Mouse (Mus musculus): ENCODE results near the gene Cfl1. TPM values are rescaled to one million over a fixed set of nuclear protein-coding genes. Genes with fewer than 3 reads are reported as not detected.
A peak's percentile ranks its signal among the peaks of the same experiment; 100 is the strongest.

The Cfl1 gene
- polyA plus RNA-seq, 1 experiment from 2014 or later: 3,817 TPM

DNA sequence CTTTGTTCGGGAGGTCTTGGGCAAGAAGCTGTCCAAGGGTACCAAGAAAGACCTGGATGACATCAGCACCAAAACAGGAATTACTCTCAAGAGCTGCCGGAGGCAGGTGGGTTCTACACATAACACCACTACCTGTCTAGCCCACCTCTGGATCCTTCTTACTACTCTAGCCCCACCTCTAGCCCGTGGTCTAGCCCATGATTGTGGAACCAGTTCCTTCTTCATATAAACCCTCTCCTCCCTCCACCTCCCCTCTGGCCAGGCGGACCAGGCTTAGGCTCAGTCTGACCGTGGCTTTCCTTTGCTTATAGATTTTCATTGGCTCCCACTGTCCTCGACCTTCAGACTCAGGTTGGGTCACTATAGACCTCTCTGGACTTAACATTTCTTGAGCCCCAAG lies 28.8 kb upstream of the Cfl1 start:
- H3K4me3 ChIP-seq (ENCODE audit: low read depth, low read length): peak overlapping the region; percentile 57
- H3K4me1 ChIP-seq (ENCODE audit: control insufficient read depth, insufficient read depth, low read length): peaks cover 13% of the 10 kb centered on the region
- DNase-seq (ENCODE audit: low spot score): no peak
- 88% methylated on average over 6 of the region's 6 CpGs for WGBS
- 0 out of 2 replicates have a peak, but pooled peaks cover 3% of the 10 kb centered on the region for H3K27me3 ChIP-seq (ENCODE audit: control insufficient read depth, insufficient read depth, low read length)
- H3K9me3 ChIP-seq (ENCODE audit: control insufficient read depth, low read length): no peaks in the 10 kb centered on the region
- H3K4me2 ChIP-seq (ENCODE audit: low read depth): peak overlapping the region; percentile 97
- no peak overlapping the region for H3K27ac ChIP-seq (ENCODE audit: low read depth, low read length)
- H3K9ac ChIP-seq (ENCODE audit: low read length): no peak overlapping the region; the same call in 1 of the 2 replicates
- no peak for ATAC-seq (ENCODE audit: insufficient read depth, low FRiP score, low TSS enrichment)
- H3K36me3 ChIP-seq (ENCODE audit: control insufficient read depth, insufficient read depth, low read length): peaks cover 8% of the 10 kb centered on the region

DNA sequence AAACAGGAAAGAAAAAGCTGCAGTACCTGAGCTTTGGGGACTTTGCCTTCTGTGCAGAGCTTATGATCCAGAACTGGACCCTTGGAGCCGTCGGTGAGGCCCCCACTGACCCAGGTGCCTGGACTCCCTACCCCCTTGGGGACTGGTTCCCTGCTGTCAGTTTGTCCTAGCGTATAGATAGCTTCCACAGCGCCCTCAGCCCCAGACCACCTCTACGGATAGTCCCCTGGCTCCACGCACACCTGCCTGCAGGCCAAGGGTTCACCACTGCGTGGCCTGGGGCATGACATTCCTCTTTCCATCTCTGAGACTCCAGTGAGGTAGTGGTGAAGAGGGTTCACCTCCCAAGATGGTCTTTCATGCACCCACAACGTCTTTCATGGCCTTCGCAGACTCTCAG lies 27.0 kb upstream of the Cfl1 start:
- H3K36me3 ChIP-seq (ENCODE audit: control insufficient read depth, insufficient read depth, low read length): peaks cover 12% of the 10 kb centered on the region
- WGBS: 93% methylated on average over 9 of the region's 9 CpGs
- no peak overlapping the region for H3K4me2 ChIP-seq (ENCODE audit: low read depth)
- H3K27ac ChIP-seq (ENCODE audit: low read depth, low read length): no peak overlapping the region
- H3K4me3 ChIP-seq (ENCODE audit: low read depth, low read length): no peak overlapping the region
- H3K9ac ChIP-seq (ENCODE audit: low read length): no peak overlapping the region
- no peaks in the 10 kb centered on the region for H3K9me3 ChIP-seq (ENCODE audit: control insufficient read depth, low read length)
- H3K4me1 ChIP-seq (ENCODE audit: control insufficient read depth, insufficient read depth, low read length): peaks cover 8% of the 10 kb centered on the region
- no peak for DNase-seq (ENCODE audit: low spot score)
- 0 out of 2 replicates have a peak, but pooled peaks cover 3% of the 10 kb centered on the region for H3K27me3 ChIP-seq (ENCODE audit: control insufficient read depth, insufficient read depth, low read length)
- ATAC-seq (ENCODE audit: insufficient read depth, low FRiP score, low TSS enrichment): no peak

DNA sequence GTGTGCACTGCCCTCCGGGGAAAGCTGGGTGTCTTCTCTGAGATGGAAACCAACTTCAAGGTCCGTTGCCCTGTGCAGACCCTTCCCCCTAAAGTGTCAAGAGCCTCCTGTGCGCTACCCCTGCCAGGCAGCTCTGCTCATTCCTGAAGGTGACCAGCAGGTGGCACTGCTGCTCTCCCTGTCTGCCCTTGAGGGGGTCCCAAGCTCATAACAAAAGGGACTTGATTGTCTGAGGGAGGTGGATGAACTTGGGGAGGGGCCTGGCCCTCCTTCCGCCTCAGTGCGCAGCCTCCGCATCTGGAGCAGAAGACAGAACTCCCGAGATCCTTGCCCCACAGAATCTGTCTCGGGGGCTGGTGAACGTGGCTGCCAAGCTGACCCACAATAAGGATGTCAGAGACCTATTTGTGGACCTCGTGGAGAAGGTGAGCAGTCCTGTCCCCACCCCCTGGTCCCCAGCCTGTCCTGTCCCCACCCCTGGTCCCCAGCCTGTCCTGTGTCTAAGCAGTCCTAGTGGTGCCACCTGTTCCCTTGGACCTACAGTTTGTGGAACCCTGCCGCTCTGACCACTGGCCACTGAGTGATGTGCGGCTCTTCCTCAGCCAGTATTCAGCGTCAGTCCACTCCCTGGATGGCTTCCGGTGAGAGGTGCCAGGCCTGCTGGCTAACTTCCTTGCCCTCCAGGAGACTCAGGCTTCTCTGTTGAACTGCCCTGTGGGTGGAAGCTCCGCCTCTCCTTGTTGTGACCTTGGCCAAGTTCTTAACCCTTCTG lies 26.3 kb upstream of the Cfl1 start:
- peak overlapping the region; percentile 36 for H3K4me2 ChIP-seq (ENCODE audit: low read depth)
- WGBS: 52% methylated on average over 15 of the region's 15 CpGs
- no peaks in the 10 kb centered on the region for H3K9me3 ChIP-seq (ENCODE audit: control insufficient read depth, low read length)
- peak overlapping the region; percentile 20; the same call in 1 of the 2 replicates for H3K27ac ChIP-seq (ENCODE audit: low read depth, low read length)
- peak; percentile 83 for DNase-seq (ENCODE audit: low spot score)
- H3K4me3 ChIP-seq (ENCODE audit: low read depth, low read length): peak overlapping the region; percentile 22
- H3K36me3 ChIP-seq (ENCODE audit: control insufficient read depth, insufficient read depth, low read length): peaks cover 12% of the 10 kb centered on the region
- ATAC-seq (ENCODE audit: insufficient read depth, low FRiP score, low TSS enrichment): peak; percentile 43; the same call in 1 of the 2 replicates
- peak overlapping the region; percentile 31; the same call in 1 of the 2 replicates for H3K9ac ChIP-seq (ENCODE audit: low read length)
- no peaks in the 10 kb centered on the region for H3K27me3 ChIP-seq (ENCODE audit: control insufficient read depth, insufficient read depth, low read length)
- peaks cover 8% of the 10 kb centered on the region for H3K4me1 ChIP-seq (ENCODE audit: control insufficient read depth, insufficient read depth, low read length)

DNA sequence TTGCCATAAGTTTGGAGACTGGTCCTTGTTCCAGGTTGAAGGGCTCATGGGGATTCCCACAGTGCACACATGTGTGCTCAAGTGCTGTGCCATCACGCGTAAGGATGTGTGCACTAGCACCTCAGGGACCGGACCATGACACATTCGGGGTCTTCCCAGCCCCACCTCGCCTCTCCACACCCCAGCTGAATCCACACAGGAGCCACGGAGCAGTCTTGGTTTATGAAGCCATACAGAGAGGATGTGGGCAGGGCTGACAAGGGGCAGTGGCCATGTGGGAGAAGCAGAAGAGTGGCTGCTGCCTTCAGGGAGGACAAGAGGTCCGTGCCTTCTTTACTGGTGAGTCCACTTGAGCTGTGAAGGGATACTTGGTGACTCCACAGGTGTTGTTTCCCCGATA lies 25.2 kb upstream of the Cfl1 start:
- no peaks in the 10 kb centered on the region for H3K27me3 ChIP-seq (ENCODE audit: control insufficient read depth, insufficient read depth, low read length)
- H3K36me3 ChIP-seq (ENCODE audit: control insufficient read depth, insufficient read depth, low read length): peaks cover 12% of the 10 kb centered on the region
- H3K4me2 ChIP-seq (ENCODE audit: low read depth): no peak overlapping the region
- 91% methylated on average over 8 of the region's 8 CpGs for WGBS
- H3K9ac ChIP-seq (ENCODE audit: low read length): no peak overlapping the region
- ATAC-seq (ENCODE audit: insufficient read depth, low FRiP score, low TSS enrichment) (no peak), DNase-seq (ENCODE audit: low spot score) (no peak)
- no peak overlapping the region for H3K4me3 ChIP-seq (ENCODE audit: low read depth, low read length)
- H3K9me3 ChIP-seq (ENCODE audit: control insufficient read depth, low read length): no peaks in the 10 kb centered on the region
- H3K27ac ChIP-seq (ENCODE audit: low read depth, low read length): no peak overlapping the region
- H3K4me1 ChIP-seq (ENCODE audit: control insufficient read depth, insufficient read depth, low read length): peaks cover 8% of the 10 kb centered on the region

DNA sequence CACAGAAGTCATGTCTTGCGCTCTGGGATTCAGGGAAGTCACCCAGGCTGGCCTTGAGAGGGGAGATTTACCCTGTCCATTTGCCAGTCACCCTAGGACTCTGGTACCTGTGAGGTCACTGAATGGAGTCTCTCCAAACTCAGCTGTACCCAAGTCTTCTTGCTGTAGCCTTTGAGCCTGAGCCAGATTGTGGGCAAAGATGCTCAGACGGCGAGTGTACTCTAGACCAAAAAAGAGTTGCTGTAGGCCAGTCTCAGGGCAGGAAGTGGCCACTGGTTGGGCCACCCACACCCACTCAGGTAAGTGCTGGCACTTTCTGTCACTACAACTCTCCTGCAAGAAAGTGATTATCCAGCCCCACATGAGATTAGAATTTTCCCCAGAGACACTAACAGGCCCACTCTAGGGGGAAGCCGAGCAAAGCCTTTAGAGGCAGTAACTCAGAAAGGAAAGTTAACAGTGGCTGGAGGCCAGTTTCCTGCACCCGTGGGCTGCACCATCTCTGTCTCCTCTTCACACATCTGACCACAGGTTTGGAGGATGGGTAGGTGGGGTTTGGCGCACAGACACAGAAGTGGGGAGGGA lies 23.2 kb upstream of the Cfl1 start:
- ATAC-seq (ENCODE audit: insufficient read depth, low FRiP score, low TSS enrichment): no peak
- DNase-seq (ENCODE audit: low spot score): no peak
- WGBS: 95% methylated on average over 6 of the region's 6 CpGs

DNA sequence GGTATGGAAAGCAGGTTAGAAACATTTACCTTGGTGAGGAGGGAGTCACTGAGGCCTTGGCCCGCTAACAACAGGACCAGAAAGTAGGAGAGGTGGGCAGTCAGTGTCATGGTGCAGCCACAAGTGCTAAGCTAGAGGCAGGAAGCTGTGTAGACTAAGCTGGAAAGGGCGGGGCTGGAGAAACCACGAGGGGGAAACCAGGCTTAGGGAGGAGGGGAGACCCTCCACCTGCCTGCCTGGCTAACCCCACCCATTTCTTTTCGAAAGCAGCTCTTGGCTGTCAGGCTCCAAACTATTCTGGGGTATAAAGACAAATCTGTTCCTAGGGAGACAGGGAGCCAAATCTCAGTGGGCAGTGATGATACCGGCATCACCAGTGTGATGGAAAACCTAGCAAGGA lies 21.9 kb upstream of the Cfl1 start, which contains the start of gene Ctsw:
Gene Ctsw, minus strand, starts transcription at position 134 of the 400 bp plus-strand sequence.
- Histone ChIP-seq H3K4me2 (ENCODE audit: low read depth) (no peak within 1 kb of the TSS), H3K9me3 (ENCODE audit: control insufficient read depth, low read length) (no peaks in the 10 kb centered on the region), H3K36me3 (ENCODE audit: control insufficient read depth, insufficient read depth, low read length) (peaks cover 10% of the 10 kb centered on the region), H3K4me1 (ENCODE audit: control insufficient read depth, insufficient read depth, low read length) (peaks cover 2% of the 10 kb centered on the region; the same call in 1 of the 2 replicates), H3K4me3 (ENCODE audit: low read depth, low read length) (no peak within 1 kb of the TSS), H3K9ac (ENCODE audit: low read length) (no peak within 1 kb of the TSS), H3K27ac (ENCODE audit: low read depth, low read length) (no peak within 1 kb of the TSS), H3K27me3 (ENCODE audit: control insufficient read depth, insufficient read depth, low read length) (no peaks in the 10 kb centered on the region)
- ATAC-seq (ENCODE audit: insufficient read depth, low FRiP score, low TSS enrichment) (no peak), DNase-seq (ENCODE audit: low spot score) (no peak)
- WGBS: 61% methylated on average over 5 of the region's 5 CpGs

More for the DNA sequence above, 23.2 kb upstream of the Cfl1 start:
- no peak overlapping the region for H3K27ac ChIP-seq (ENCODE audit: low read depth, low read length)
- no peaks in the 10 kb centered on the region for H3K27me3 ChIP-seq (ENCODE audit: control insufficient read depth, insufficient read depth, low read length)
- peaks cover 12% of the 10 kb centered on the region for H3K36me3 ChIP-seq (ENCODE audit: control insufficient read depth, insufficient read depth, low read length)
- no peaks in the 10 kb centered on the region for H3K9me3 ChIP-seq (ENCODE audit: control insufficient read depth, low read length)
- no peak overlapping the region for H3K4me3 ChIP-seq (ENCODE audit: low read depth, low read length)
- H3K4me2 ChIP-seq (ENCODE audit: low read depth): no peak overlapping the region
- H3K9ac ChIP-seq (ENCODE audit: low read length): no peak overlapping the region
- peaks cover 2% of the 10 kb centered on the region; the same call in 1 of the 2 replicates for H3K4me1 ChIP-seq (ENCODE audit: control insufficient read depth, insufficient read depth, low read length)

DNA sequence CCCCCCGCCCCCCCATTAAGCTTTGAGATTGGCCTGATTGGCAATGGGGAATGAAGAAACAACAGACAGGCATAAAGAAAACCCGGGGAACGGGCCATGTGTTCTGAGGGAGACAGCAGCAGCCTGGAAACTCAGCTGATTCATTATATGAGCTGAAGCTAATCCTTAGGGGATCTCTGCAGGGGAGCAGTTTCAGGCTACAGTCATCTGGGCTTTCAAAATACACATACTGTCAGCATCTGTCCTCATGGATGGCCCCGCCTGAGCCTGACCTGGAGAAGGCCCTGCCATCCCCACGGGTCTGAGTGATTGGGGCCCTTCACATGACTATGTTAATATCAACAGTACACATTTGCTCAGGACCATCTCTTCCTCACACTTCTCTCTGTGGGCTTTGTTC lies 18.4 kb upstream of the Cfl1 start:
- no peak for DNase-seq (ENCODE audit: low spot score)
- 38% methylated on average over 5 of the region's 5 CpGs for WGBS
- Histone ChIP-seq H3K9me3 (ENCODE audit: control insufficient read depth, low read length) (no peaks in the 10 kb centered on the region), H3K9ac (ENCODE audit: low read length) (no peak overlapping the region), H3K36me3 (ENCODE audit: control insufficient read depth, insufficient read depth, low read length) (peaks cover 4% of the 10 kb centered on the region), H3K27me3 (ENCODE audit: control insufficient read depth, insufficient read depth, low read length) (no peaks in the 10 kb centered on the region), H3K27ac (ENCODE audit: low read depth, low read length) (no peak overlapping the region), H3K4me2 (ENCODE audit: low read depth) (no peak overlapping the region), H3K4me3 (ENCODE audit: low read depth, low read length) (no peak overlapping the region), H3K4me1 (ENCODE audit: control insufficient read depth, insufficient read depth, low read length) (peaks cover 9% of the 10 kb centered on the region)
- ATAC-seq (ENCODE audit: insufficient read depth, low FRiP score, low TSS enrichment): no peak

DNA sequence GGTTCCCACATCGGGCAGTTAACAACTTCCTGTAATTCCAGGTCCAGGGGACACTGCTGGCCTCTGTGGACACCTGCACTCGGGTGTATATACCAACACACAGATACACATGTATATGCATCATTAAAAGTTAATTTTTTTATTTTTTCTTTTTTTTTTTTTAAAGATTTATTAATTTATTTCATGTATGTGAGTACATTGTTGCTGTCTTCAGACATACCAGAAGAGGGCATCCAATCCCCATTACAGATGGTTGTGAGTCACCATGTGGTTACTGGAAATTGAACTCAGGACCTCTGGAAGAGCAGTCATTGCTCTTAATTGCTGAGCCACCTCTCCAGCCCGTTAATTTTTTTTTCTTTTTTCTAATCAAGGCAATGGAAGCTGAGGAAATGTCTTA lies 17.4 kb upstream of the Cfl1 start:
- H3K4me1 ChIP-seq (ENCODE audit: control insufficient read depth, insufficient read depth, low read length): peaks cover 9% of the 10 kb centered on the region
- no peak overlapping the region for H3K4me3 ChIP-seq (ENCODE audit: low read depth, low read length)
- WGBS: 81% methylated on average over 3 of the region's 3 CpGs
- ATAC-seq (ENCODE audit: insufficient read depth, low FRiP score, low TSS enrichment) (no peak), DNase-seq (ENCODE audit: low spot score) (no peak)
- H3K9ac ChIP-seq (ENCODE audit: low read length): no peak overlapping the region
- H3K27ac ChIP-seq (ENCODE audit: low read depth, low read length): no peak overlapping the region
- H3K9me3 ChIP-seq (ENCODE audit: control insufficient read depth, low read length): no peaks in the 10 kb centered on the region
- H3K4me2 ChIP-seq (ENCODE audit: low read depth): no peak overlapping the region
- no peaks in the 10 kb centered on the region for H3K36me3 ChIP-seq (ENCODE audit: control insufficient read depth, insufficient read depth, low read length)
- H3K27me3 ChIP-seq (ENCODE audit: control insufficient read depth, insufficient read depth, low read length): no peaks in the 10 kb centered on the region

All from neural tube, embryonic 11.5 days (tissue).